Mouse (Mus musculus) lung, adult 2 months (tissue): ENCODE results near the gene Olfr47.

Experiments used
- CTCF ChIP-seq: fragments of 200-500 bp; IDR thresholded peaks from 2 replicates; pipeline ENCODE4 v1.5.1; 2011; ENCODE audit warnings: mild to moderate bottlenecking, low read length, control low read depth; ENCODE audit not compliant: insufficient read depth
- POLR2A ChIP-seq: fragments of 200-500 bp; IDR thresholded peaks from 2 replicates; pipeline ENCODE4 v1.6.1; 2011; ENCODE audit warnings: low read depth, mild to moderate bottlenecking, control low read depth, low read length, borderline replicate concordance; ENCODE audit errors: extremely low read depth

GRCm38 (mm10) chr6:43266356-43266755, 35.0 kb downstream of the Olfr47 start:
- TF ChIP-seq CTCF (peak; percentile 14; the same call in 1 of the 2 replicates), POLR2A (peak; percentile 44; the same call in 1 of the 2 replicates)
